Mouse (Mus musculus) embryonic fibroblast, embryonic 13.5 days (primary cell): ENCODE results near the gene H2al2a. TPM values are rescaled to one million over a fixed set of nuclear protein-coding genes. Genes with fewer than 3 reads are reported as not detected.
A peak's percentile ranks its signal among the peaks of the same experiment; 100 is the strongest.

Experiments
- H3K27ac ChIP-seq: 2 replicates; pipeline ENCODE4 v1.5.1; 2012; ENCODE audit warnings: low read length, control low read depth, inconsistent platforms; ENCODE audit not compliant: insufficient read depth
- H3K4me1 ChIP-seq: 2 replicates; pipeline ENCODE4 v1.6.1; 2011; ENCODE audit warnings: low read length; ENCODE audit not compliant: control insufficient read depth, insufficient read depth
- H3K4me3 ChIP-seq: 2 replicates; pipeline ENCODE4 v1.5.1; 2011; ENCODE audit warnings: mild to moderate bottlenecking, control low read depth, low read length; ENCODE audit not compliant: insufficient read depth
- CTCF ChIP-seq: IDR thresholded peaks from 2 replicates; pipeline ENCODE4 v1.5.1; 2011; ENCODE audit warnings: mild to moderate bottlenecking, control low read depth, low read length, moderate library complexity, borderline replicate concordance; ENCODE audit not compliant: insufficient read depth
- POLR2A ChIP-seq: IDR thresholded peaks from 2 replicates; pipeline ENCODE4 v1.6.1; 2011; ENCODE audit warnings: low read depth, mild to moderate bottlenecking, control low read depth, low read length, moderate library complexity
- polyA plus RNA-seq: library from polyadenylated mRNA; stranded (reverse); fragments of >200 nt; gene quantifications from 2 replicates; pipeline ENCODE4 v1.2.4, GENCODE M21; 2011; ENCODE audit warnings: low read depth; ENCODE audit not compliant: missing spikeins, insufficient read length

The H2al2a gene
- polyA plus RNA-seq: not detected in 2 replicates

DNA sequence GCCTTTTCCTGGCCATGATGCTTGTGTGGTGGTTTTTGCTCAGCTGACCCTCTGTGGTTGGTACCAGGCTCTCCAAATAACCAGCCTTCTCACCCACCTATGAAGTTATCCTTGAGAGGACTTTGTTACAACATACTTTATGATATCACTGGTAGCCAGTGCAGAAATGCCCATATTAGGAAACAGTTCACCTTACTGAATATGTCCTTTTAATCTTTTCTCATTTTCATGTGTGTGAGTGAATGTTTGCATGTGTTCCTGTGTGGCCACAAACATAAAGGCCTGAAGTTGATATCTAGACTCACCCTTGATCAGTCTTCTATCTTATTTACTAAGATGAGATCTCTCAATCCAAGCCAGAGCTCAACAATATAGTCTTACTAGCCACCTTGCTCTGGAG lies at the start of gene H2al2a:
Gene H2al2a, minus strand, starts transcription at position 101 of the 400 bp plus-strand sequence.
- H3K4me1 ChIP-seq: no peaks in the 10 kb centered on the region
- TF ChIP-seq CTCF (no peak), POLR2A (no peak)
- no peak within 1 kb of the TSS for H3K27ac ChIP-seq
- no peak within 1 kb of the TSS for H3K4me3 ChIP-seq

DNA sequence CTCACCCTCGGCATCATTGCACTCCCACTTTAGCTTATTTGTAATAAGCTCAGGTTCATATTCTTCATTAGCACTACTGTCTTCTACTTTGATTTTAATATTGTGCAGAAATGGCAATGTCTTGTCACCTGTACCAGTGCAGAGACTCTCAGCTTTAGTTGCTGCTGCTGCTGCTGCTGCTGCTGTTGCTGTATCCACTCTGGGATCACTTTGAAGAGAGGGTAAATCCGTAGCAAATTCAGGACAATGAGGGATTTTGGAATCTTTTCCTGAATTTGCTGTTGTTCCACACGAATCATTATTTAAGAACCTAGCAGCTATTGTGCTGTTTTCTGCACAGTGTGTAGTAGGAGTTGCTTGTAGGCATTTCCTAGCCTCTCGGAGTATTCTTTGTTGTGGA lies 49.4 kb upstream of the H2al2a start:
- no peak overlapping the region for H3K27ac ChIP-seq
- peak overlapping the region; percentile 61 for H3K4me3 ChIP-seq
- H3K4me1 ChIP-seq: 0 out of 2 replicates have a peak, but pooled peaks cover 2% of the 10 kb centered on the region
- TF ChIP-seq POLR2A (no peak), CTCF (no peak)

DNA sequence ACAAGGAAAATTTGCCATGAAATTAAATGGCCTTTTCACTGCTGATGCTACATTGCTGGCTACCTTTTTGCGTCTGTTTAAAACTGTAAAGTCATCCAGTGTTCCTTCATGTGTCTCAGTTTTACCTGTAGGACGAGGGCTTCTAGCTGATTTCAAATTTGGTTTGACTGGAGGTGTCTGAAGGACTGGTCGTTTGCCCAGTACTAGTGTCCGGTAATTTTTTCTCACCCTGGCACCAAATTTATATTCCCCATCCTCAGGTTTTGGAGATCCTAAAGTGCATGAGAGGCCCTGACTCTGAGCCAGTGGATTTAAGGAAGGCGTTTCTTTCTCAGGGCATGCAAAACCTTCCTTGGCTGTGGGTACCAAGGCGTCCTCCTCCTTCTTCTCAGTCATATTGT lies 49.0 kb upstream of the H2al2a start:
- H3K4me3 ChIP-seq: peak overlapping the region; percentile 61
- no peak for TF ChIP-seq CTCF
- TF ChIP-seq POLR2A: no peak
- 0 out of 2 replicates have a peak, but pooled peaks cover 2% of the 10 kb centered on the region for H3K4me1 ChIP-seq

DNA sequence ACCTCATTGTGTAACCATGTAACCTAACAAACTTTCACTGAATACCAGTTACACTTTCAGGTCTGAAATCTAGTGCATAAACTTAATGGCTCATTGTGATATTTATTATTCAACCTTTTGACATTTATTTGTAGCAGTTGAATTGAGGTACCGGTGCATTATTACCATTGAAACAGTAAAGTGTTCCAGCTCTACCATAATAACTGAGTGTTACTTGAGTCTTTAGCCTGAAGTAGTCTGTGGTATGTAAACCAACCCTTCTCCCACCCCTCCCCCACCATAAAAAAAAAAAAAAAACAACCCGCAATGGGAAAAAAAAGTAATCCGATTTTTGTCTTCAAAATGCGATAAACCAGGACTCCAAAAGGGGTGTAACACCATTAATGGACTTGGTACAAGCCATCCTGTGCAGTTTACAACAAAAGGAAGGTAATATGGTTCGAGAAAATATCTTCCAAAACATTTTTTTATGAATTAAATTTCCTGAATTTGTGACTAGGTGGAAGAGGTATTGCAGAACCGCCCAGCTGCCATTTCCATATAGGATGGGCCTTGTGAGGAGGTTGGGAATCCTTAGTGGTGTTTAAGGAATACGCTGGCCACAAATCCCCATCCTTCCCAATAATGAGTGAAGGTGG lies 48.5 kb upstream of the H2al2a start:
- TF ChIP-seq POLR2A (no peak), CTCF (no peak)

More for the DNA sequence above, 49.0 kb upstream of the H2al2a start:
- 0 out of 2 replicates have a peak overlapping the region, but pooled peaks have one; percentile 7 for H3K27ac ChIP-seq

DNA sequence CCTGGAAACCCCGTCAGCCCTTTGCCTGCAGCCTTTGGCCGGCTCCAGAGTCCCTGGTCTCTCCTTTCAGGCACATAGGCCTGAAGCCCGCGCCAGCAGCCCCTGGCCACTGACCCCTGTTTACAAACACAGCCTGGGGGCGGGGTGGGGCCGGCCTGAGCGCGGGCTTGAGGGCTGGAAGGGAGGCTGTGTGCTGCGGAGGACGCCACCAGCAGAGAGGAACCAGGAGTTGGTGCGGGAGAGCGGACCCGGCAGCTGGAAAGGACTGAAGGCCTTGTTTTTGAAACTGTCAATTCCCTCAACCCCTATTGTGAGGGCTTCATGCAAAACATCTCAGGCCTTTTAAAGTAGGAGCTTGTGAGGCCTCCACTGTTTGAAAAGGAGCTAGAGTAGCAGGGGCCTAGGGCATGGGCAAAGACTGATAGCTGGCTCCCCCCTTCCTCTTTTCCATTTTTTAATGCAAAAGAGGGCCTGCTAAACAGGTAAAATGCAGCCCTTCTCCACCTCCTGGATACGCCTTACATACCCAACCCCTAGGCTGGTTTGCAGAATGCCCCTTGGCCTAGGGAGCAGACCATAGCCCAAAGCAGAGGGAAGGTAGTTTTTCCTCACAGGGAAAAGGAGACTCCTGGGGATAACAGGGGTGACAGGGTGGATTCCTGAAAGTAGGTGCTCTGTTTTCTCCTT lies 44.6 kb upstream of the H2al2a start:
- Histone ChIP-seq H3K4me1 (no peaks in the 10 kb centered on the region), H3K27ac (no peak overlapping the region), H3K4me3 (no peak overlapping the region)
- TF ChIP-seq POLR2A (no peak), CTCF (no peak)

More for the DNA sequence above, 48.5 kb upstream of the H2al2a start:
- Histone ChIP-seq H3K27ac (0 out of 2 replicates have a peak overlapping the region, but pooled peaks have one; percentile 7), H3K4me1 (0 out of 2 replicates have a peak, but pooled peaks cover 2% of the 10 kb centered on the region), H3K4me3 (peak overlapping the region; percentile 61)

DNA sequence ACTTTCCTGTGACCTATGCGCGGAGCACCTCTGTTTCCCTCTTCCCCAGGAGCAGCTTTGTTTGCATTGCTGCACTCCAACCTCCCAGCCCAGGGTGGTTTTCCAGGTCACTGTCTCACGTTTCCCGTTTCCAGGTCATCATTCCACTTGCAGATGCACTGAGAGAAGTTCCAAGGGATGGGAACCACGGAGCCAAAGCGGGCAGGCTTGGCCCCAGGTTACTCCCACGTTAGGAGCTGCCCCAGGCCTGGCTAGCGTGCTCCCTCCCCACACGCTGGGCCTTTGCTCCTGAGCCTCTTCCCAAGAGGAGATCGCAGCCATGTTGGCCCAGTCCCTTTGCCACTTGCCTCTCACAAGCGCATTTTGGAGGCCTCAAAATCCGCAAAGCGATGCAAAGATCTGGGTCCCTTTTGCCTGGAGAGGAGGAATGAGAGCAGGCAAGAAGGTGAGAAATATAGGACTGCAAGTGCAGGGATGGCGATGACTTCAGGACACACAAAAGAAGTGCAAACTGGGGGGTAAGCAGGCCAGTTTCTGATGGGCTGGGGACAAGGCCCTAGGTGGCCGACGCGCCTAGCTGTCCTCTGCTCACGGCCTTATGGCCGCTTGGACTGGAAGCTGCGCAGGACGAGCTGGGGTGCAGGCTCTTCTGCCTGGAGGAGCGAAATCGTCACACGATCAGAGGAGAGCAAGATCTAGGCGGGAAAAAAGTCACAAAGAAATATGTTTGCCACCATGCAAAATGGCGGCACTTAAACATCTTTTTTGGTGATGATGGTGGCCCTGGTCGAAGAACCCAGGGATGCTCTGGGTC lies 43.8 kb upstream of the H2al2a start:
- no peak overlapping the region for H3K27ac ChIP-seq
- H3K4me3 ChIP-seq: no peak overlapping the region
- H3K4me1 ChIP-seq: no peaks in the 10 kb centered on the region
- no peak for TF ChIP-seq POLR2A
- no peak for TF ChIP-seq CTCF

DNA sequence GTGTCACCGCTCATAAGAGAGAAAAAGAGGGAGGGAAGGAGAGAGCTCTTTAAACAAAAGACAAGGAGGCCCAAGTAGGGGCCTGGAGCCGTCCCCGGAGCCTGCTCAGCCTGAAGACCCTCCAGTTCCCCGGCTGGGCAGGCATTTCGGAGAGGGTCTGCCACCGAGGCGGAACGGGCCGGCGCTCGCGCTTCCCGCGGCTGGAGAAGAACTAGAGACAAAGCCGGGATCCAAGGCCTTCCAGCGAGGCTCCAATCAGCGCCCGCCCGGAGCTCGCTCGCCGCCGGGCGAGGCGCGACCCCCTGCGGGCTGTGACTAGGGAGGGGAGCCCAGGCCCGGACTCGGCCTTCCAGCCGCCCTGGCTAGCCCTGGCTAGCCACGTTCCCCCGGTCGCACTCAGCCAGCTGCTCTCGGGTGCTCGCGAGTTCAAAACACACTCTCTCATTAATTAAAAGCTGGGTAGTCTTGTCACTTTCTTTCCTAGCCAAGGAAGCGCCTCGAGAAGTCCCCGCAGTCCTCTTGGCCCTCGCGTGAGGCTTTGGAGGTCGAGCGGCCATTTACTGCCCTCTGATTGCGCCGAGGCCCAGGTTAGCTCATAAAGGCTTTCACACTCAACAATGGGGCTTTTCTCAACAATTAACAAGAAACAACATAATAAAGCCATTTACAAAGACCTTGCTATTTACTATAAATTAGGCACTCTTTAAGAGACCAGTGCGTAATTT lies 43.0 kb upstream of the H2al2a start:
- TF ChIP-seq CTCF: no peak
- no peak for TF ChIP-seq POLR2A
- no peaks in the 10 kb centered on the region for H3K4me1 ChIP-seq
- no peak overlapping the region for H3K4me3 ChIP-seq
- H3K27ac ChIP-seq: no peak overlapping the region

DNA sequence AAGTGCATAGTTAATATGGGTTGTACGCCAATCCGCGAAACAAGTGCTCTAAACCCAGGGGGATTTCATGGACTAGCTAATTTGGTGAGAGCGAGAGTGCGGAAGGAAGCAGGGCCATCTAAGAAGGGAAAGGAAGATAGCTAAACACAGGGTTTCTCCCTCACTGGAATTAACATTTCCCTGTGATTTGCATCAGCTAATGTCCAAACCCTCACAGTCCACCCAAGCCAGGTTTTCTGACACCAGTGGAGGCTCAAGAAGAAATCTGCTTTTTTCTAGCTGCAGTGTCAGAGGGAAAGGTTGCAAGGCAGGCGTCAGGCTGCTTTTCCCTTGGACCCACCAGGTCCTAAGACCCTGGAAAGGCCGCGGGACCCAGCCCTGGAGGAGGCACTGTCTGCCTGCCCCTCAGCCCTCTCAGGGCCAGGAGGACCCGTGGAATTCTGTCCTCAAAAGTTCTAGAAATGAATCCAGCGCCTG lies 42.2 kb upstream of the H2al2a start:
- TF ChIP-seq CTCF: no peak
- no peak for TF ChIP-seq POLR2A
- no peak overlapping the region for H3K4me3 ChIP-seq
- H3K27ac ChIP-seq: no peak overlapping the region
- no peaks in the 10 kb centered on the region for H3K4me1 ChIP-seq
